Mouse (Mus musculus): ENCODE data around the gene Evpl. TPM values are rescaled to one million over a fixed set of nuclear protein-coding genes. Genes with fewer than 3 reads are reported as not detected.

The Evpl gene
- polyA plus RNA-seq, 1 experiment from 2014 or later, result 1.1 TPM

DNA sequence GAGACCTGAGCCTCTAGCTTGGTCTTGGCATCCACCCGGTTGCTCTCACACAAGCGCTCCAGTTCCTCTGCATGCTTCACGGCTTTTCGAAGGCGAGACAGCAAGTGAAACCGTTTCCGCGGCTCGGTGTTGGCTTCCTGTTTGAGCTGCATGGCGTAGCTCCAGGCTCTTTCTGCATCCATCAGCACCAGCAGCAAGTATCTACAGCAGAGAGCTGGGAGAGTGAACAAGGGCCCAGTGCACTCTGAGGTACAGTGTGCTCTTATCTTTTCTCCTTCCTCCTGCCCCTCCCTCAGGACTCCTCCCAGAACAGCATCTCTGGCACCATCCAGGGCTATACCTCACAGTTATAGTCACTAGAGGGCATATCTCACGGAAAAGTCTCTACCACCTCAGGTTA, 27.5 kb upstream of the Evpl start:
- ATAC-seq (ENCODE audit: insufficient number of reproducible peaks, low FRiP score, low TSS enrichment, low read depth) (no peak), DNase-seq (ENCODE audit: low spot score) (no peak)
- H3K9me3 ChIP-seq (ENCODE audit: control insufficient read depth, low read length), result no peaks in the 10 kb centered on the region
- H3K27me3 ChIP-seq (ENCODE audit: control insufficient read depth, insufficient read depth, low read length), result no peaks in the 10 kb centered on the region
- H3K4me2 ChIP-seq (ENCODE audit: low read depth, severe bottlenecking), result no peak overlapping the region
- 94% methylated on average over 11 of the region's 11 CpGs for WGBS
- peaks cover 41% of the 10 kb centered on the region for H3K36me3 ChIP-seq (ENCODE audit: control insufficient read depth, insufficient read depth, low read length)
- no peak overlapping the region for H3K9ac ChIP-seq (ENCODE audit: low read length)
- H3K4me3 ChIP-seq (ENCODE audit: low read depth, low read length), result no peak overlapping the region
- H3K4me1 ChIP-seq (ENCODE audit: control insufficient read depth, insufficient read depth, low read length), result no peaks in the 10 kb centered on the region
- H3K27ac ChIP-seq (replicated peaks; ENCODE audit: low read depth, low read length), result no peak overlapping the region

DNA sequence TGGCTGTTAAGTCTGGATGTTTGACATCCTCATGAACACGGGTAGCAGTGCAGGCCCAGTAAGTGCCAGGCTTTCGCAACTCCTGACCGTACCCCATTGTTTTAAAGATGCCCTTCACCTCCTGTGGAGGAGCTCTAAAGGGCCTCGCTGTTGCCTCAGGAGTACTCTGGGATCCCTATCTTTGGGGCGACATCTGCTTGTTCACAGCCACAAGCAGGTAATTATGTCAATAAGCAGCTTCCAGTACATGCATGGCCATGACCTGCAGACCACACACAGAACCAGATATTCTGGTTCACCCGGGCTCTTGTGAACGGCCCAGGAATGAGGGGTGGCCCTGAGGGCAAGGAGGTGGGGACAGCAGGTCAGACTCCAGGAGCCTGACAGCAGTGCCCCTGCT, 22.4 kb upstream of the Evpl start:
- H3K27ac ChIP-seq (replicated peaks; ENCODE audit: low read depth, low read length), result no peak overlapping the region
- H3K4me2 ChIP-seq (ENCODE audit: low read depth, severe bottlenecking), result no peak overlapping the region
- WGBS, result 84% methylated on average over 7 of the region's 7 CpGs
- H3K9ac ChIP-seq (ENCODE audit: low read length), result no peak overlapping the region
- ATAC-seq (ENCODE audit: insufficient number of reproducible peaks, low FRiP score, low TSS enrichment, low read depth) (no peak), DNase-seq (ENCODE audit: low spot score) (no peak)
- H3K9me3 ChIP-seq (ENCODE audit: control insufficient read depth, low read length), result no peaks in the 10 kb centered on the region
- H3K36me3 ChIP-seq (ENCODE audit: control insufficient read depth, insufficient read depth, low read length), result peaks cover 46% of the 10 kb centered on the region
- no peaks in the 10 kb centered on the region for H3K27me3 ChIP-seq (ENCODE audit: control insufficient read depth, insufficient read depth, low read length)
- no peaks in the 10 kb centered on the region for H3K4me1 ChIP-seq (ENCODE audit: control insufficient read depth, insufficient read depth, low read length)
- no peak overlapping the region for H3K4me3 ChIP-seq (ENCODE audit: low read depth, low read length)

DNA sequence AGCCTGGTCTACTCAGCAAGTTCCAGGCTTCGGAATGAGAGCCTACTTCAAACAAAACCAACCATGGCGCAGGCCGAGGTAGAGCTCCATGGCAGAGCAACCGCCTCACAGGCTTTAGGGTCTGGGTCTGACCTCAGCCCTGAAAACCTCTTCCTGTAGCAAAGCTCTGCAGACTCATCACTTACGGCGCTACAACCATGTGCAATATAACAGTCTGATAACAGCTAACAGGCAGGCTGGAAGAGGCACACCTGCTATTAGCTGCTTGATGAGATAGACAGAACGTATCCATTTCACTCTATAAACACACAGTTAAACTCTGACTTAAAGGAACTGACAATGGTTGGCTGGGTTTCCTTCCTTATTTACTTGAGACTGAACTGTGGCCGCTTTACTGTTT, 21.6 kb upstream of the Evpl start:
- Histone ChIP-seq H3K36me3 (ENCODE audit: control insufficient read depth, insufficient read depth, low read length) (peaks cover 46% of the 10 kb centered on the region), H3K27me3 (ENCODE audit: control insufficient read depth, insufficient read depth, low read length) (no peaks in the 10 kb centered on the region), H3K27ac (replicated peaks; ENCODE audit: low read depth, low read length) (no peak overlapping the region), H3K4me3 (ENCODE audit: low read depth, low read length) (no peak overlapping the region), H3K9me3 (ENCODE audit: control insufficient read depth, low read length) (no peaks in the 10 kb centered on the region), H3K4me1 (ENCODE audit: control insufficient read depth, insufficient read depth, low read length) (no peaks in the 10 kb centered on the region), H3K4me2 (ENCODE audit: low read depth, severe bottlenecking) (no peak overlapping the region), H3K9ac (ENCODE audit: low read length) (no peak overlapping the region)
- 89% methylated on average over 8 of the region's 8 CpGs for WGBS
- DNase-seq (ENCODE audit: low spot score) (no peak), ATAC-seq (ENCODE audit: insufficient number of reproducible peaks, low FRiP score, low TSS enrichment, low read depth) (no peak)

DNA sequence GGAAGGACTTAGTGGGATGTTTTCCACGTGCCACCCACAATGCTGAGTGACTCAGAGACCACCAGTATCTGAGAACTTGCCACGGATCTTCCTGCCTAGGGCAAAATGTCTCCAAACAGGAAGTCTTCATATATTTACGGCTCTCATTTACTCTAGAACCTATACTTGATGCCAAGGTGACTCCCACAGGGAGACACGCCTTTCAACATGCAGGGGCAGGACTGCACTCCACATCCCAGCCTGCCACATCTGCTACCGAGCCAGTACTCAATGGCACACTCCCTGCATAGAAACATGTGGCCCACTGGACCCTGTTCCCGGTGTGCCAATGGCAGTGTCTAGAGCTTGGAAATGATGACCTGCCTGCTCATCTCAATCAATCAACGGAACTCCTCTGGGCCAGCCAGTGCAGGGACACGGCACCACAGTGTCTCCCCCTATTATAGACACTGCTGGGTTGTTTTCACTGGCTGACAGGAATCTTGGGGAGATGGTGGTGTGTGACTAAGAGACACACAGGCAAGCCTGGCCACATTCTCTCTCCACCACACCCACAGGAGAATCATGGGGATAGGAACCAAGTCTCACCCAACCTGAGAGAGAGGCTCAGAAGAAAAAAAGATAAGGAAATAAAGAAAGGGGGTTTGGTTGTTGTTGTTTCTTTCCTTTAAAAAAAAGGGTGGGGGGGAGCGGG, 18.3 kb upstream of the Evpl start:
- WGBS, result 90% methylated on average over 9 of the region's 9 CpGs

DNA sequence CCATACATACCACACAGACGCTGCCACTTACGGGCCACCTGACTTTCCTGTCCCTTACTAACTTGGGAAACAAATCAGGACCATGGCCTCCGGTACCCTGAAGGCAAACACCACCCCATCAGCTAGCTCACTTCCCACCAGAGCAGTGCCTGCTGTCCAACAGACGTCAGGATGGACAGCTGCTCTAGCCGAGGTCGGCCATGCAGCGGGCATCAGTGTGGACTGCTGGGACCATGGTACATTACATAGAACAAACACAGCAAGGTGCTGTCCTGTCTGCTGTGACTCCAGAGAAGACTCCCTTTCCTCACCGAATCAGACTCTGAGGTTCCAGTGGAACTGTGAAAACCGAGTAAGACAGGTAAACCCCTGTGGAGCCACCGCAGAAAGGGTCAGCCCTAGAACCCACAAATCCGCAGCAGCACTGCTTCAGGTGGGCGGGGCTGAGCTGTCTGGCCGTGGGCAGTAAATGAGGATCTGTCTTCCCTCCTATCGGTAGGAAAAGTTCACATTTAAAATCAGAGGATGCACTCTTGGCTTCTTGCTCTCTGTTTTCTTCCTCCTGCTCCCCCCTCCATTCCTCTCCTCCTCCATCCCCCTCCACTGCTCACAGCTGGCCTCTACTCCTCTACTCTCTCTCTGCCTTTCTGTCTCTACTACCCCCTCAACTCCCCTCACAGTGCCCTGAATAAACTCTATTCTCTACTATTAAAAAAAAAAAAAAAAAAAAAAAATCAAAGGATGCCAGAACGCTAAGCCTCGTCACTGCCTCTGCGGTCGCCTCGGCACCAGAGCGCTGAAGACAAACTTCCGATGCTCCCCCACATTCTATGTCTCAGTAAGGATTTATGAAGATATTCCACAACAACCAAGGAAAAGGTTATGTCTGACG, 17.5 kb upstream of the Evpl start:
- H3K4me2 ChIP-seq (ENCODE audit: low read depth, severe bottlenecking), result no peak overlapping the region
- H3K4me3 ChIP-seq (ENCODE audit: low read depth, low read length), result no peak overlapping the region
- H3K9me3 ChIP-seq (ENCODE audit: control insufficient read depth, low read length), result no peaks in the 10 kb centered on the region
- H3K27me3 ChIP-seq (ENCODE audit: control insufficient read depth, insufficient read depth, low read length), result no peaks in the 10 kb centered on the region
- DNase-seq (ENCODE audit: low spot score), result no peak
- no peak overlapping the region for H3K27ac ChIP-seq (replicated peaks; ENCODE audit: low read depth, low read length)
- H3K36me3 ChIP-seq (ENCODE audit: control insufficient read depth, insufficient read depth, low read length), result peaks cover 42% of the 10 kb centered on the region
- 86% methylated on average over 22 of the region's 22 CpGs for WGBS
- no peak for ATAC-seq (ENCODE audit: insufficient number of reproducible peaks, low FRiP score, low TSS enrichment, low read depth)
- no peaks in the 10 kb centered on the region for H3K4me1 ChIP-seq (ENCODE audit: control insufficient read depth, insufficient read depth, low read length)
- H3K9ac ChIP-seq (ENCODE audit: low read length), result no peak overlapping the region

More for the DNA sequence above, 18.3 kb upstream of the Evpl start:
- Histone ChIP-seq H3K4me2 (ENCODE audit: low read depth, severe bottlenecking) (no peak overlapping the region), H3K9me3 (ENCODE audit: control insufficient read depth, low read length) (no peaks in the 10 kb centered on the region), H3K27me3 (ENCODE audit: control insufficient read depth, insufficient read depth, low read length) (no peaks in the 10 kb centered on the region), H3K4me3 (ENCODE audit: low read depth, low read length) (no peak overlapping the region), H3K36me3 (ENCODE audit: control insufficient read depth, insufficient read depth, low read length) (peaks cover 40% of the 10 kb centered on the region), H3K9ac (ENCODE audit: low read length) (no peak overlapping the region), H3K27ac (replicated peaks; ENCODE audit: low read depth, low read length) (no peak overlapping the region), H3K4me1 (ENCODE audit: control insufficient read depth, insufficient read depth, low read length) (no peaks in the 10 kb centered on the region)
- DNase-seq (ENCODE audit: low spot score), result no peak
- ATAC-seq (ENCODE audit: insufficient number of reproducible peaks, low FRiP score, low TSS enrichment, low read depth), result no peak

DNA sequence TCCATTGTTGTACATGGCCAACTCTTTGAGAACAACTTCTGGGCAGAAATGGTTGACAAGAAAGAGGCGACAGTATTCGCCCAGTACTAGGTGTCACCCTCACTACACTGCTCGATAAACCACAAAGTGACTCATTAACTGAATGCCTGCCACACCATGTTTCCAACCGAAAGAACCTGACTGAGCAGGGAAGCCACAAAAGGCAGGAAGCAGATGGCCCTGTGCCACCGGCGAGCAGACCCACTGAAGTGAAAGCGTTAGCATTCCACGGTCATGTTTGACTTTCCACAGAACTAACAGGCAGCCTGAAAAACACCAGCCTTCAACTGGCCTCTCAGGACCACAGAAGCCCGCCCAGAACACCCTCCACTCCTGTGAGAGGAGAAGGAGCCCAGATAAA, 16.8 kb upstream of the Evpl start:
- DNase-seq (ENCODE audit: low spot score), result no peak
- Histone ChIP-seq H3K27ac (replicated peaks; ENCODE audit: low read depth, low read length) (no peak overlapping the region), H3K4me2 (ENCODE audit: low read depth, severe bottlenecking) (no peak overlapping the region), H3K9me3 (ENCODE audit: control insufficient read depth, low read length) (no peaks in the 10 kb centered on the region), H3K9ac (ENCODE audit: low read length) (no peak overlapping the region), H3K4me3 (ENCODE audit: low read depth, low read length) (no peak overlapping the region), H3K27me3 (ENCODE audit: control insufficient read depth, insufficient read depth, low read length) (no peaks in the 10 kb centered on the region), H3K4me1 (ENCODE audit: control insufficient read depth, insufficient read depth, low read length) (no peaks in the 10 kb centered on the region), H3K36me3 (ENCODE audit: control insufficient read depth, insufficient read depth, low read length) (peaks cover 42% of the 10 kb centered on the region)
- WGBS, result 85% methylated on average over 9 of the region's 9 CpGs
- no peak for ATAC-seq (ENCODE audit: insufficient number of reproducible peaks, low FRiP score, low TSS enrichment, low read depth)

DNA sequence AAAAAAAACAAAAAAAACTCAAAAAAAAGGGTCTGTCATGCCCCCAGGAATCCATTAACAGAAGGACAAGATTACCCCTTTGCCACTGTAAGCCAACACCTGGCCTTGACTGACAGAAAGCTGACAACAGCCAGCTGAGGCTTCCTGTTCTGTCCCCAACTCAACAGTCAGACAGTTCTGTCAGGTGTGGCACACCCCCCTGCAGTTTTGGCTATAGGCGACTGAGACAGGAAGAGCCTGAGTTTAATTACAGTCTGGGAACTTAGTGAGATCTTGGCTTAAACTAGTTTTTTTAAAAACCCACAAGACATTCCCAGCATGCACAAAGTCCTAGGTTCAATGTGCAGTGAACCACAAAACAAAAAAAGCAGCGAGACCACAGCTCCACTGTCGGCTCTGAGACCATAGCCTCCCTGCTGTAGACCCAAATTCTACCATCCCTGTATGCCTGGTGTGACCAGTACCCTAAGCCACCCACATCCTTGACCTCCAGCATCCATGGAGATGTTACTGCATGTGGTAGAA, 15.3 kb upstream of the Evpl start:
- Histone ChIP-seq H3K4me2 (ENCODE audit: low read depth, severe bottlenecking) (no peak overlapping the region), H3K9ac (ENCODE audit: low read length) (no peak overlapping the region), H3K4me1 (ENCODE audit: control insufficient read depth, insufficient read depth, low read length) (no peaks in the 10 kb centered on the region), H3K27ac (replicated peaks; ENCODE audit: low read depth, low read length) (no peak overlapping the region), H3K4me3 (ENCODE audit: low read depth, low read length) (no peak overlapping the region), H3K36me3 (ENCODE audit: control insufficient read depth, insufficient read depth, low read length) (peaks cover 37% of the 10 kb centered on the region), H3K9me3 (ENCODE audit: control insufficient read depth, low read length) (no peaks in the 10 kb centered on the region), H3K27me3 (ENCODE audit: control insufficient read depth, insufficient read depth, low read length) (no peaks in the 10 kb centered on the region)
- DNase-seq (ENCODE audit: low spot score) (no peak), ATAC-seq (ENCODE audit: insufficient number of reproducible peaks, low FRiP score, low TSS enrichment, low read depth) (no peak)
- 83% methylated on average over 3 of the region's 3 CpGs for WGBS

DNA sequence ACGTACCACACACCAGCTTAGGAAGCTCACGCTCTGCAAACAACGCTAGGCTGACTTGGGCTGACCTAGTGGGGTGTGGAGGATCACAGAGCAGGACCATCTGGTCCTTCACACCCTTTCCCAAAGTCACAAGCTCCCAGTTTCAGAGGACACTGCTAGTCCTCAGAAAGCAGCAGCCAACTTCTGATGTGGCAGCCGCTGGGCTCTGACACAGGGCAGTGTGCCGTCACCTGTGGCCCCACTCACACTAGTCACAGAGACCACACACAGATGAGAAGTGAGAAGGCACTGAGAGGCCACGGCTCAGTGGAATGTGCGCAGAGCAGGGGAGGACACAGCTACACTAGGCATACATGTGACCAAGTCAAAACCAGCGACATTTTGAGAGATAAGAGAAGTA, 13.0 kb upstream of the Evpl start:
- 79% methylated on average over 8 of the region's 8 CpGs for WGBS
- no peaks in the 10 kb centered on the region for H3K4me1 ChIP-seq (ENCODE audit: control insufficient read depth, insufficient read depth, low read length)
- H3K4me3 ChIP-seq (ENCODE audit: low read depth, low read length), result no peak overlapping the region
- no peaks in the 10 kb centered on the region for H3K27me3 ChIP-seq (ENCODE audit: control insufficient read depth, insufficient read depth, low read length)
- H3K9ac ChIP-seq (ENCODE audit: low read length), result no peak overlapping the region
- no peak overlapping the region for H3K4me2 ChIP-seq (ENCODE audit: low read depth, severe bottlenecking)
- peaks cover 44% of the 10 kb centered on the region for H3K36me3 ChIP-seq (ENCODE audit: control insufficient read depth, insufficient read depth, low read length)
- no peak overlapping the region for H3K27ac ChIP-seq (replicated peaks; ENCODE audit: low read depth, low read length)
- DNase-seq (ENCODE audit: low spot score) (no peak), ATAC-seq (ENCODE audit: insufficient number of reproducible peaks, low FRiP score, low TSS enrichment, low read depth) (no peak)
- no peaks in the 10 kb centered on the region for H3K9me3 ChIP-seq (ENCODE audit: control insufficient read depth, low read length)
